Mouse (Mus musculus): ENCODE data around the gene Pms2. TPM values are rescaled to one million over a fixed set of nuclear protein-coding genes. Genes with fewer than 3 reads are reported as not detected.

Gene Pms2
- polyA plus RNA-seq (2015; fragmentation: Nextera tagmentation; extraction: Ambion mirVana), result 26.8 and 33.1 TPM in 2 replicates

DNA sequence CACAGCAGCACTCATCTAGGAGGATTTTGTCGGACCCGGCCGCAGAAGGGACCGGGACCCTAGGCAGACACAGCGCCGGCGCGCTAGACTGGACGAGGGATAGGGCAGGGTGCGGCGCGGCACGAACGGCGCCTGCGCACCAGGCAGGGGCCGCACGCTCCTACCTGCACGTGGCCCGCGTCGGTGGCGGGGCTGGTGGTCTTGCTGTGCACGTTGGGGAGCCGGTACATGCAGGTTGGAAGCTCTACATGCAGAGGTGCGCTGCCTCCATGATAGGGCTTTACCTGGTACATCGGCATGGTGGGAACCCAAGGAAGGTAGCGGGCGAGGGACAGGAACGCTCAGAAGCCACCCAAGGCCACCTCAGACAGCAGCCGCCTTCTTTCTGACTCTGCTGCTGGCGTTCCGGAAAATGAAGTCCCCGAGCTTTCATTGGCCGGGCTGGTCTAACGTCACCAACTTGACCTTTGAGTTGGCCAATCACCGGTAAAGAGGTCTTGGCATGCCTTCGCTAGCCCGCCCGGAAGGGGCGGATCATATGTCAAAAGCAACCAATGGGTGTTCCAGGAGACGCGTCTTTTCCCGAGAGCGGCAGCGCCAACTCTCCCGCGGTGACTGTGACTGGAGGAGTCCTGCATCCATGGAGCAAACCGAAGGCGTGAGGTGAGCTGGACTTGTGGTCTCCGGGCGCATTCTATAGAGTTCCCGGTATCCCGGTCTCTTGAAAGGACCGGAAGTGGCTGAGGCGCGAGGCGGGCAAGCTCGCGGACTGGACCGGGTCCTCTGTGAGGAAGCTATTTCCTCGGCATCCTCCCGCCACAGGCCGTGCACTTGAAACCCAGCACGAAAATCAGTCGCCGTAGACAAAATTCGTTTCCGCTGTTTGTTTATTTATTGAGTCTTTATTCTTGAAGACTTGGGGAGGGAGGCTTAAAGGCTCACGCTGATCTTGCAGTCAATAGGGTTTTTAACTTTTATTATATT, at the start of gene Pms2, which contains the start of gene Aimp2:
Gene Pms2, plus strand, starts transcription at position 548 of the 984 bp plus-strand sequence.
Gene Aimp2, minus strand, starts transcription at position 431 of the 984 bp plus-strand sequence.
- H3K9me3 ChIP-seq, result no peaks in the 10 kb centered on the region
- peak; percentile 100 for ATAC-seq (ENCODE audit: low FRiP score)
- WGBS, result under 1% methylated on average over 70 of the region's 70 CpGs
- H3K4me2 ChIP-seq, result peak within 1 kb of the TSS; percentile 82
- H3K4me3 ChIP-seq, result peak within 1 kb of the TSS; percentile 76
- peak within 1 kb of the TSS; percentile 81 for H3K9ac ChIP-seq
- peaks cover 28% of the 10 kb centered on the region for H3K4me1 ChIP-seq (replicated peaks)
- H3K36me3 ChIP-seq, result peaks cover 32% of the 10 kb centered on the region
- no peaks in the 10 kb centered on the region for H3K27me3 ChIP-seq
- peak within 1 kb of the TSS; percentile 81 for H3K27ac ChIP-seq

DNA sequence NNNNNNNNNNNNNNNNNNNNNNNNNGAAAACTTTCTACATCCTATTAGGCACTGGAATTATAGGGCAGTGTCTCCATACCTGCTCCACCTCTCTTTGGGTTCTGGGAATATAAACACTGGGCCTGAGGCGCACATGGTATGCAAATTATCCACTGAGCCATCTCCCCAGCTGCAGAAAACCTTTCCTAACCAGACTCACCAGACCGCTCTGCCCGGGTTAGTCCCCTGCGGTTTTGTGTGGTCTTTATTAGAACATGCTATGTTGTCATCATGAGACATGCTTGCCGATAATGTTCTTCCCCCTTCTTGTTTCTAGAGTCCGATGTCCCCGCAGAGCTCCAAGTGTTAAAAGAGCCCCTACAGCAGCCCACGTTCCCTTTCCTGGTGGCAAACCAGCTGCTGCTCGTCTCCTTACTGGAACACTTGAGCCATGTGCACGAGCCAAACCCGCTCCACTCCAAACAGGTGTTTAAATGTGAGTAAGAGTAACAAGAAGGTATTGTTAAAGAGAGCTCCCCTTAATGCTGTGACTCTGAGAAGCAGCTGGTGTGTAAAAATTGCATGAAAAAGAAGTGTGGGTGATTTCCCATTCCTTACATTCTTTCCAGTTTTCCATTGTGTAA, 38.1 kb upstream of the Pms2 start:
- Histone ChIP-seq H3K9me3 (no peaks in the 10 kb centered on the region), H3K9ac (no peak overlapping the region), H3K27ac (no peak overlapping the region), H3K27me3 (no peaks in the 10 kb centered on the region), H3K36me3 (peaks cover 49% of the 10 kb centered on the region), H3K4me1 (replicated peaks) (no peaks in the 10 kb centered on the region), H3K4me2 (no peak overlapping the region), H3K4me3 (no peak overlapping the region)
- no peak for ATAC-seq (ENCODE audit: low FRiP score)
- 91% methylated on average over 11 of the region's 11 CpGs for WGBS

DNA sequence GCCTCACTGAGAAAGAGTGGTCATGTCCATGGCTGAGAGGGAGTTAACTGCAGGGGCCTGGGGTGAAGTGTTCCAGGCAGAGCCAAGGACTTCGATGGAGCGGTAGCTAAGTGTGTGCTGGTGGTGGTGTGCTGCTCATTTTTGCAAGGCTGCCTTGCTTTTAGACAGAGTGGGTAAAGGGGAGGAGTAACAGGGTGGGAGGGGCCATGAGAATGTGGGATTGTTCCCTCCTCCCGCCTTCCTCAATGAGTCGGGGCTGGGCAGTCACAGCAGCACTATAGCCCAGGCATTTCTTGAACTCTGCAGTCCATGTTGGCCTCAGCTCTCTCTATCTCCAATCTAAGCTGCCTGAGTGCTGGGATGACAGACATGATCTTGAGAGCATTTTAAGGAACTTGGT, 35.2 kb upstream of the Pms2 start:
- 71% methylated on average over 4 of the region's 4 CpGs for WGBS
- Histone ChIP-seq H3K27ac (no peak overlapping the region), H3K4me1 (replicated peaks) (no peaks in the 10 kb centered on the region), H3K4me2 (no peak overlapping the region), H3K9ac (no peak overlapping the region), H3K9me3 (no peaks in the 10 kb centered on the region), H3K4me3 (no peak overlapping the region), H3K27me3 (no peaks in the 10 kb centered on the region), H3K36me3 (peaks cover 77% of the 10 kb centered on the region)
- ATAC-seq (ENCODE audit: low FRiP score), result no peak

DNA sequence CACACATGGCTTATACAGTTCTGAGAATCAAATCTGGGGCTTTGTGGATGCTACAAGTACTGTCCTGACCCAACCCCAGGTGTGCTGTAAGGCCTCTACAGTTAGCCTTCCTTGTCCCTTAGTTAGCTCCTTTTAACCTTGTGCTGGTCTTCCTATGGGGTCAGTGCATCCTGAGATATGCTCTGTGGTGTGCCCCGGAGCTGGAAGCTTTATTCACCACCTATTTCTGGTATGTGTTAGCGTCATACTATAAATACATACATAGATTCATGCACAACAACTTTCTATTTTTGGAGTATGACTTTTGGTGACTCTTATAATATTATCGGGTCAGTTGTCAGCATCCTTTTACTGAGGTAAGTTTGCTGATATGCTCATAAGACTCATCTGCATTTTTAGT, 24.5 kb upstream of the Pms2 start:
- no peaks in the 10 kb centered on the region for H3K4me1 ChIP-seq (replicated peaks)
- no peak overlapping the region for H3K4me2 ChIP-seq
- H3K36me3 ChIP-seq, result peaks cover 99% of the 10 kb centered on the region
- no peaks in the 10 kb centered on the region for H3K9me3 ChIP-seq
- H3K27me3 ChIP-seq, result no peaks in the 10 kb centered on the region
- 97% methylated on average over 3 of the region's 3 CpGs for WGBS
- no peak overlapping the region for H3K4me3 ChIP-seq
- H3K27ac ChIP-seq, result no peak overlapping the region
- ATAC-seq (ENCODE audit: low FRiP score), result no peak
- H3K9ac ChIP-seq, result no peak overlapping the region

DNA sequence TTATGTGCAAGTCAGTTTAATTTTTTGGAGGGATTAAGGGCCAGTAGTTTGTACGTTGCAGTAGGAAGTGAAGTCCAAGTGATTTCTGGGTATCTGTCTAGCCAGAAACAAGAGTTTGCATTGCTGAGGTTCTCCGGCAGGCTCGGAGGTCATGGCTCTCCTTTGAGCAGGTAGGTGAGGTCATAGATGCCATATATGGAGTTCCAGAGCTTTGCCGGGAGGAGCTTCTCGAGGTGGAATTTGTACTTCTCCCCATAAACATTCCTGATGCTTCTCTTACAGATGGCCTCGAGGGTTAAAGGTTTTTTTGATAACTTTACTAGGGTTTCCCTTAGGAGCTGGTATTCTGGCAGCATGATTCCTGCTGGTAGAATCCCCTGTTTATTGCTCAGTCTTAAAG, 19.0 kb upstream of the Pms2 start:
- Histone ChIP-seq H3K4me1 (replicated peaks) (no peaks in the 10 kb centered on the region), H3K27me3 (no peaks in the 10 kb centered on the region), H3K9ac (no peak overlapping the region), H3K36me3 (peaks cover 95% of the 10 kb centered on the region), H3K27ac (no peak overlapping the region), H3K9me3 (no peaks in the 10 kb centered on the region), H3K4me2 (no peak overlapping the region), H3K4me3 (no peak overlapping the region)
- no peak for ATAC-seq (ENCODE audit: low FRiP score)
- 92% methylated on average over 6 of the region's 6 CpGs for WGBS

DNA sequence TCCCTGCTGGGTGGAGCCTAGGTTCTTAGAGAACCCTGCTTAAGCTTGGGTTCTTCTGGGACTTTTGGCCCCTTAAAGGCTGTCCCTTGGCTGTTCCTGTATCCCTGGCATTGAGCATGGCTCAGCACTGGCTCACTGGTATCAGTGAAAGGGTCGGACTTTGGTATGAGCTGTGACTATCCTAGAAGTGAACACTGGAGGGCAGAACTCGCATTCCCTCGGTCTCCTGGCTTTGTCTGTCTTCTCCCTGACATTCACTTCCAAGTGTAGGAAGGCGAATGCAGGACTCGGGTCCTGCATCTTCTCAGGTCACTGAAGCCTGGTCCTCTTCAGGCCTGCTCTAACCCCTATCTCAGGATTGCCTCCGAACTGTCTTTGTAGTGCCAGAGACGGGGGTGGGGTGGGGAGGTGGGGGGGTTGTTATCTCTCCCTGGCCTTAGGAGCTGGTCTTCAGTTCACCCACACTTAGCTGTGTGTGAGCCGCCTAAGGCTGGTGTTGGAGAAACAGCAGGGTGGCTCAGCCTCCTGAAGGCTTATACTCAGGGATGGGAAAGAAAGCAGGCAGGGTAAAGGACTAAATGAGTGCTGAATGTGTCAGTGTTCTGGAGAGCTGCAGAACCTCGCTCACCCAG, 17.4 kb upstream of the Pms2 start:
- H3K27me3 ChIP-seq, result no peaks in the 10 kb centered on the region
- no peak overlapping the region for H3K9ac ChIP-seq
- no peaks in the 10 kb centered on the region for H3K4me1 ChIP-seq (replicated peaks)
- 78% methylated on average over 9 of the region's 9 CpGs for WGBS
- no peak for ATAC-seq (ENCODE audit: low FRiP score)
- no peaks in the 10 kb centered on the region for H3K9me3 ChIP-seq
- no peak overlapping the region for H3K27ac ChIP-seq
- peaks cover 91% of the 10 kb centered on the region for H3K36me3 ChIP-seq
- no peak overlapping the region for H3K4me2 ChIP-seq
- H3K4me3 ChIP-seq, result no peak overlapping the region

DNA sequence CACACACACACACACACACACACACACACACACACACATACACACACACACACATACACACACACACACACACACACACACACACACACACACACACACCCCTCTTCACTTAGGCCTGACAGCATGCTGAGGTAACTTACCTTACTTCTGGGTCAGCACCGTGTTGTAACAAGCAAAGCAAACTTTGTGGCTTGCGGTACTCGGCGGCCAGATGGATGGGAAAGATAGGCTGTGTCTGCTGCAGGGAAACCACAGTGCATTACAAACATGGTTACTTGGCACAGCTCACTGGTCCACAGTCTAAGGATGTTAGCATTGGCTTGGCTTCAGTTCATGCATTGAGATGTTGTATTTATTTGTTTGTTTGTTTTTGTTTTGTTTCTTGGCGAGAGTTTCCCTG, 16.4 kb upstream of the Pms2 start:
- 88% methylated on average over 5 of the region's 5 CpGs for WGBS
- Histone ChIP-seq H3K4me2 (no peak overlapping the region), H3K27me3 (no peaks in the 10 kb centered on the region), H3K9ac (no peak overlapping the region), H3K4me1 (replicated peaks) (no peaks in the 10 kb centered on the region), H3K4me3 (no peak overlapping the region), H3K9me3 (no peaks in the 10 kb centered on the region), H3K36me3 (peaks cover 91% of the 10 kb centered on the region), H3K27ac (no peak overlapping the region)
- no peak for ATAC-seq (ENCODE audit: low FRiP score)

DNA sequence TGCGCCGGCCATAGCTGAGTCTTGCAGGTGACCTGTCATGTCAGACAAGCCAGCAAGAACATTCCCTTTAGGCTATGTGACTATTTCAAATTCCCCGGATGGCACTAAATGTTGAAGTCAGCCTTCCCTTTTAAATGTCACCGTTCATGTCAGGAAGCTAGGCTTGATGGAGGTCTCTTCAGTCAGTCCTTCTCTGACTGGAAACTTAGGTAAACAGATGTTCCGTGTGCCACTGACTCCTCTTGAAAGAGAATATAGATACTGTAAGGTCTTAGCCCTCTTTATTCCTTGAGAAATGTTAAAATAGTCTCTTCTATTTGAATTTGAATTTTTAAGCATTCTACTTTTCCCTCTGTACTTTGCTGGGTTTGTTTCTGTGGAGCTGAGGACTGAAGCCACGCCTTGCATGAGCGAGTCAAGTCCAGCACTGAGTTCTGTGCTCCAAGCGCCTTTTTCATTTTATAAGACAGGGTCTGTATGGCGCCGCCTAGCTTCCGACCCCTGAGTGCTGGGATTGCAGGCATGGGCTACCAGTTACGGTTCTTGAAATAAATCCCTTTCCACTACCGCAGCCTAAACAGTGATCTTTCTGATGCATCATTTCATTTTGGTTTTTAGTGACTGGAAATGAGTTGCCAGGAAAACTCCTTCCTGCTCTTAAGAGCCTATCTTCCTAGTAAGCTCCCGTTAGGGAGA, 12.0 kb upstream of the Pms2 start, which contains the start of gene Ankrd61:
Gene Ankrd61, minus strand, starts transcription at position 51 of the 696 bp plus-strand sequence.
- Histone ChIP-seq H3K4me3 (no peak within 1 kb of the TSS), H3K9me3 (no peaks in the 10 kb centered on the region), H3K27ac (no peak within 1 kb of the TSS), H3K36me3 (peaks cover 91% of the 10 kb centered on the region), H3K9ac (no peak within 1 kb of the TSS), H3K27me3 (no peaks in the 10 kb centered on the region), H3K4me1 (replicated peaks) (no peaks in the 10 kb centered on the region), H3K4me2 (no peak within 1 kb of the TSS)
- no peak for ATAC-seq (ENCODE audit: low FRiP score)
- WGBS, result 88% methylated on average over 14 of the region's 14 CpGs

DNA sequence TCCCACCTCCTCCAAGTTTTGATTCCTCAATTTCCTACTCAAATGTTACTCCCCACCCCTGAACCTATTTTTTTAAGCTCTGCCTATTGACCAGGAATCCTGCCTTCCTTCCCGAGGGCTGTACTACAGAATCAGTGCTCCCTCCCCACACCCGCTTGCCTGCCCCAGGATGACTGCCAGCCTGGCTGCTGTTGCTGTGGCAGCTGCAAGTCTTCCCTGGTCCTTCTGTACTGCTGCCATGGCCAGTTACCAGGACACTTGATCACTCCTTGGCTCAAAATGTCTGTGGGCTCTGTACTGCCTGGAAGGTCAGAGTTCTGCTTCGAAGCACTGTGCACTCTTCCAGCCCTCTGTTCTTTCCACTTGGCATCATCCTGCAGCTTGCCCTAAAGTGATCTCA, 7.7 kb upstream of the Pms2 start:
- H3K27me3 ChIP-seq, result no peaks in the 10 kb centered on the region
- no peak overlapping the region for H3K4me3 ChIP-seq
- ATAC-seq (ENCODE audit: low FRiP score), result no peak
- 84% methylated on average over 3 of the region's 3 CpGs for WGBS
- no peak overlapping the region for H3K9ac ChIP-seq
- H3K27ac ChIP-seq, result no peak overlapping the region
- no peaks in the 10 kb centered on the region for H3K9me3 ChIP-seq
- H3K4me1 ChIP-seq (replicated peaks), result no peaks in the 10 kb centered on the region
- H3K4me2 ChIP-seq, result no peak overlapping the region
- H3K36me3 ChIP-seq, result peaks cover 93% of the 10 kb centered on the region

DNA sequence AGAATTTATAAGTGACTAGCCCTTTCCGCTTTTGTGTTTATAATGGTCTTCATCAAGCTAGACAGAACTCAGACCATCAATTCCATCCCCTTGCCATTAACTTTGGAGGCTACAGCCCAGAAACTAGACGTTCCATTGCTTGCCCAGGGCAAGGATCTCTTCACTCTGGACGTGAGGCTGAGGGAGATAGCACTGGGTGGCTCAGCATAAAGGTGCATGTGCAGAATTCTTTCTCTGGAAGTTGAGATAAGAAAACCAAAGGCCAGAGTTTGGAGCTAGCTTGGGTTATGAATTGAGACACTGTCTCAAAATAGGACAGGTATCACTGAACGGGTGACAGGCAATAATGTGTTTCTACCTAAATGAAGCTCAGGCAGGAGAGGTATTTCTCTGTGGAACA, 6.0 kb upstream of the Pms2 start:
- no peak for ATAC-seq (ENCODE audit: low FRiP score)
- no peak overlapping the region for H3K4me2 ChIP-seq
- peaks cover 16% of the 10 kb centered on the region for H3K4me1 ChIP-seq (replicated peaks)
- no peaks in the 10 kb centered on the region for H3K27me3 ChIP-seq
- no peaks in the 10 kb centered on the region for H3K9me3 ChIP-seq
- no peak overlapping the region for H3K27ac ChIP-seq
- H3K4me3 ChIP-seq, result no peak overlapping the region
- H3K36me3 ChIP-seq, result peaks cover 79% of the 10 kb centered on the region
- WGBS, result 92% methylated on average over 4 of the region's 4 CpGs
- H3K9ac ChIP-seq, result no peak overlapping the region

DNA sequence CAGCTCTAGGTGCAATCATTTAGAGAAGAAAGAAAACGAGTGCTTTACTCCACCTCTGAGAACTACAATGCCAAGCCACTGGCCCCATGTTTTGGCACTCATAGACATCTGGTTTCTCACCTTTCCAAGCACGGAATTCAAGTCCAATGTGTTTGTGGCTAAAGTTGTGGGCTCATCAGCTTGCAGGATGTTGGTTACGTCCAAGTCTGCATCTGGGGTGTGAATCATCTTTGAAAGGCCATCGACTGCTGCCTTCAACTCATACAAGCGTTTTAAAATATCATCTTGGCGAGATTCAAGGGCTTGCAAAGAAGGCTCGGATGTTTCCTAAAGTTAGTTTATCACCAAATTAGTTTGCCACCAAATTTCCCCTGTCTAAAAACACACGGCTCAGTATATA, 3.3 kb upstream of the Pms2 start:
- WGBS, result 92% methylated on average over 8 of the region's 8 CpGs

DNA sequence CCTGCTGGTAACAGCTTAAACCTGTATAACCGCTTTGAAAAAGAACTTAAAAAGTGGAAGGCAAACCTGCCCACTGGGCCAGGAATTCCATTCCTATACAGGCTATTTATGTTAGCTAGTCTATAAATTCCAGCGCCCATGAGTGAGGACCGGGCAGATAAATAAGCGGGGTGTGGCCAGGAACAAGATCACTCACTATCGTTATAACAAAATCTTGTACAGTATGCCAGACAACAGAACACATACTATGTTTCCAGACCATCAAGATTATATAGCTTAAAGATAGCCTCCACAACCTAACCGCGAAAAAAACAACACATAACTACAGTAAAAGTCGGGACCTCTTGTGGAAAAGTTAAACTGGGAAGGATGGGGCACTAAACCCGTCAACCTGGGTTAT, 838 bp upstream of the Pms2 start:
- H3K36me3 ChIP-seq, result peaks cover 35% of the 10 kb centered on the region
- H3K4me3 ChIP-seq, result peak overlapping the region; percentile 76
- peak overlapping the region; percentile 81 for H3K27ac ChIP-seq
- peaks cover 28% of the 10 kb centered on the region for H3K4me1 ChIP-seq (replicated peaks)
- peak overlapping the region; percentile 81 for H3K9ac ChIP-seq
- peak overlapping the region; percentile 77 for H3K4me2 ChIP-seq
- WGBS, result 3% methylated on average over 9 of the region's 9 CpGs
- ATAC-seq (ENCODE audit: low FRiP score), result 0 out of 2 replicates have a peak, but pooled peaks have one; percentile 0
- H3K27me3 ChIP-seq, result no peaks in the 10 kb centered on the region
- H3K9me3 ChIP-seq, result no peaks in the 10 kb centered on the region

More for the DNA sequence above, 3.3 kb upstream of the Pms2 start:
- no peak overlapping the region for H3K4me2 ChIP-seq
- H3K9me3 ChIP-seq, result no peaks in the 10 kb centered on the region
- H3K27ac ChIP-seq, result no peak overlapping the region
- no peak overlapping the region for H3K9ac ChIP-seq
- no peak overlapping the region for H3K4me3 ChIP-seq
- H3K4me1 ChIP-seq (replicated peaks), result peaks cover 28% of the 10 kb centered on the region
- H3K36me3 ChIP-seq, result peaks cover 54% of the 10 kb centered on the region
- no peaks in the 10 kb centered on the region for H3K27me3 ChIP-seq
- ATAC-seq (ENCODE audit: low FRiP score), result no peak
